Mouse (Mus musculus): ENCODE measurements at regions not wholly inside any gene's neighbourhood (a gene's known extent, or its start where the extent isn't known, plus 50 kb on each side); places are given as distances from the start of the nearest gene placed in this dataset.

GRCm38 (mm10) chr13:115727986-115728385 lies 581.5 kb downstream of the Isl1 start:
- Histone ChIP-seq H3K4me3 (ENCODE audit: insufficient read depth in 1 of 2, low read depth in 1 of 2, low read length in 2 of 2, poor library complexity in 1 of 2, severe bottlenecking in 1 of 2) (no peak overlapping the region), H3K4me1 (ENCODE audit: control insufficient read depth in 2 of 2, insufficient read depth in 2 of 2, low read length in 2 of 2, poor library complexity in 1 of 2) (no peaks in the 10 kb centered on the region), H3K9ac (ENCODE audit: insufficient read depth, low read depth, low read length, poor library complexity, severe bottlenecking) (no peak overlapping the region), H3K9me3 (ENCODE audit: control insufficient read depth, insufficient read depth, low read depth, low read length) (no peaks in the 10 kb centered on the region), H3K36me3 (ENCODE audit: control insufficient read depth, insufficient read depth, low read length, poor library complexity, severe bottlenecking) (no peaks in the 10 kb centered on the region), H3K27ac (ENCODE audit: insufficient read depth, low read depth, low read length, poor library complexity, severe bottlenecking) (no peak overlapping the region)
- no peak for TF ChIP-seq MAFK (IDR thresholded peaks at IDR 0.05; ENCODE audit: insufficient read depth, low read depth, low read length)
- no peak for TF ChIP-seq HCFC1 (IDR thresholded peaks at IDR 0.05; ENCODE audit: borderline replicate concordance, insufficient read depth, low read length)
- TF ChIP-seq ZC3H11A (IDR thresholded peaks at IDR 0.05; ENCODE audit: borderline replicate concordance, low read depth, low read length): no peak
- TF ChIP-seq ZNF384 (IDR thresholded peaks at IDR 0.05; ENCODE audit: low read depth, low read length): no peak
- no peak for TF ChIP-seq CHD2 (IDR thresholded peaks at IDR 0.05; ENCODE audit: low read depth, low read length)
- in situ Hi-C loops (cut with MboI; ENCODE audit: low sequenced_read_pairs in 2 of 2, unreplicated experiment in 2 of 2): no loop called here
- DNase-seq (ENCODE audit: low read depth, low spot score): no peak

DNA sequence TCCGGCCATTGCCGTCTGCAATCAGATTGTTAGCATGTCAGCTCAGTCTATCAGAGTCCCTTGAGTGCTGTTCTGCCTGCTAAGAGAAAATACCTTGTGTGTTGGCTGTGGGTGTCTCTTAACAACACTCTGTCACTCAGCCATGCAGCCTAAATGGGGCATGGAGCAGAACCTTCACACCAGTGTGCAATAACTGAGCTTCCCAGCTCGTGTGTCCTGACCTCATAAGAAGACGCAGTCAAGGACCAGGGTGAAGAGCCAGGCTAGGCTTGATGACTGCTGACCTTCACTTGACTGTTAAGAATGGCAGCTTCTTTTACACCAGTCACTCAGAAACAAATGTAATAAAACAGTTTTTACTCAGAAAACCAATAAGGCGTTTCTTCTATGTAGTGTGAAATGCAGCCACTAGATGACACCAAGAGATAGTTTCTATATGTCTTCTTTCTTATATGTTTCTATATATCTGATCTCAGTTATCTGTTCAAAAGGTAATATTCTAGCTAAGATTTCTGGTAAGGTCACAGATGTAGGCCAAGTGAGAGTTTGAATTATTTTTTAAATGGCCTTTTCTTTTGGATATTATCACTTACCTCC lies 584.0 kb downstream of the Isl1 start:
- DNase-seq (ENCODE audit: low read depth, low spot score): no peak
- in situ Hi-C loops (cut with MboI; ENCODE audit: low sequenced_read_pairs in 2 of 2, unreplicated experiment in 2 of 2): no loop called here

GRCm38 (mm10) chr13:115719276-115719675 lies 590.2 kb downstream of the Isl1 start:
- Histone ChIP-seq H3K27ac (ENCODE audit: insufficient read depth, low read depth, low read length, poor library complexity, severe bottlenecking) (no peak overlapping the region), H3K9me3 (ENCODE audit: control insufficient read depth, insufficient read depth, low read depth, low read length) (no peaks in the 10 kb centered on the region), H3K36me3 (ENCODE audit: control insufficient read depth, insufficient read depth, low read length, poor library complexity, severe bottlenecking) (no peaks in the 10 kb centered on the region), H3K4me1 (ENCODE audit: control insufficient read depth in 2 of 2, insufficient read depth in 2 of 2, low read length in 2 of 2, poor library complexity in 1 of 2) (no peaks in the 10 kb centered on the region), H3K4me3 (ENCODE audit: insufficient read depth in 1 of 2, low read depth in 1 of 2, low read length in 2 of 2, poor library complexity in 1 of 2, severe bottlenecking in 1 of 2) (no peak overlapping the region), H3K9ac (ENCODE audit: insufficient read depth, low read depth, low read length, poor library complexity, severe bottlenecking) (no peak overlapping the region)
- TF ChIP-seq ZC3H11A (IDR thresholded peaks at IDR 0.05; ENCODE audit: borderline replicate concordance, low read depth, low read length) (no peak), MAFK (IDR thresholded peaks at IDR 0.05; ENCODE audit: insufficient read depth, low read depth, low read length) (no peak), HCFC1 (IDR thresholded peaks at IDR 0.05; ENCODE audit: borderline replicate concordance, insufficient read depth, low read length) (no peak), ZNF384 (IDR thresholded peaks at IDR 0.05; ENCODE audit: low read depth, low read length) (no peak), CHD2 (IDR thresholded peaks at IDR 0.05; ENCODE audit: low read depth, low read length) (no peak)
- DNase-seq (ENCODE audit: low read depth, low spot score): no peak
- in situ Hi-C loops (cut with MboI; ENCODE audit: low sequenced_read_pairs in 2 of 2, unreplicated experiment in 2 of 2): no loop called here

More for the DNA sequence above, 584.0 kb downstream of the Isl1 start:
- Histone ChIP-seq H3K9ac (ENCODE audit: insufficient read depth, low read depth, low read length, poor library complexity, severe bottlenecking) (no peak overlapping the region), H3K36me3 (ENCODE audit: control insufficient read depth, insufficient read depth, low read length, poor library complexity, severe bottlenecking) (no peaks in the 10 kb centered on the region), H3K27ac (ENCODE audit: insufficient read depth, low read depth, low read length, poor library complexity, severe bottlenecking) (no peak overlapping the region), H3K4me1 (ENCODE audit: control insufficient read depth in 2 of 2, insufficient read depth in 2 of 2, low read length in 2 of 2, poor library complexity in 1 of 2) (no peaks in the 10 kb centered on the region), H3K4me3 (ENCODE audit: insufficient read depth in 1 of 2, low read depth in 1 of 2, low read length in 2 of 2, poor library complexity in 1 of 2, severe bottlenecking in 1 of 2) (no peak overlapping the region), H3K9me3 (ENCODE audit: control insufficient read depth, insufficient read depth, low read depth, low read length) (no peaks in the 10 kb centered on the region)
- TF ChIP-seq ZNF384 (IDR thresholded peaks at IDR 0.05; ENCODE audit: low read depth, low read length): no peak
- no peak for TF ChIP-seq CHD2 (IDR thresholded peaks at IDR 0.05; ENCODE audit: low read depth, low read length)
- no peak for TF ChIP-seq HCFC1 (IDR thresholded peaks at IDR 0.05; ENCODE audit: borderline replicate concordance, insufficient read depth, low read length)
- no peak for TF ChIP-seq MAFK (IDR thresholded peaks at IDR 0.05; ENCODE audit: insufficient read depth, low read depth, low read length)
- TF ChIP-seq ZC3H11A (IDR thresholded peaks at IDR 0.05; ENCODE audit: borderline replicate concordance, low read depth, low read length): no peak

DNA sequence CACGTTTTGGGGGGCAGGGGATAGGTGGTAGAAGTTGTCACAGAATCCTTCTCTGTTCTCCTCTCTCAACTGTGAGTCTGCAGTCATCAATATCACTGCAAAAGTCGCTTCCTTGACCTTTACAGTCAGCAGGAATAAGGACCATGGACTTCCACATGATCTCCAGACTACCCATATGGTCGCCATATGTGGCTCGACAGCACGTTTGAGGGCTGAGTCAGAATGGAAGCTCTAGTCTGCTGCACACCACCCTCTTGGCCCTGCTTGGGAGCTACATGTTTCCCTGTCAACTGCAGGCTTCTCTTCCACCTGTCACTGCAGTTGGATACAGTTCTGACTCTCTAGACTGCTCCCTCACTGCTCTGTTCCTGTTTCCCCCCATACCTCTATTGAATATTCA lies 590.6 kb downstream of the Isl1 start:
- in situ Hi-C loops (cut with MboI; ENCODE audit: low sequenced_read_pairs in 2 of 2, unreplicated experiment in 2 of 2): no loop called here
- Histone ChIP-seq H3K4me3 (ENCODE audit: insufficient read depth in 1 of 2, low read depth in 1 of 2, low read length in 2 of 2, poor library complexity in 1 of 2, severe bottlenecking in 1 of 2) (no peak overlapping the region), H3K4me1 (ENCODE audit: control insufficient read depth in 2 of 2, insufficient read depth in 2 of 2, low read length in 2 of 2, poor library complexity in 1 of 2) (no peaks in the 10 kb centered on the region), H3K27ac (ENCODE audit: insufficient read depth, low read depth, low read length, poor library complexity, severe bottlenecking) (0 out of 2 replicates have a peak overlapping the region, but pooled peaks have one; percentile 22), H3K9me3 (ENCODE audit: control insufficient read depth, insufficient read depth, low read depth, low read length) (no peaks in the 10 kb centered on the region), H3K36me3 (ENCODE audit: control insufficient read depth, insufficient read depth, low read length, poor library complexity, severe bottlenecking) (no peaks in the 10 kb centered on the region), H3K9ac (ENCODE audit: insufficient read depth, low read depth, low read length, poor library complexity, severe bottlenecking) (no peak overlapping the region)
- DNase-seq (ENCODE audit: low read depth, low spot score): no peak
- TF ChIP-seq ZNF384 (IDR thresholded peaks at IDR 0.05; ENCODE audit: low read depth, low read length) (no peak), MAFK (IDR thresholded peaks at IDR 0.05; ENCODE audit: insufficient read depth, low read depth, low read length) (no peak), ZC3H11A (IDR thresholded peaks at IDR 0.05; ENCODE audit: borderline replicate concordance, low read depth, low read length) (no peak), HCFC1 (IDR thresholded peaks at IDR 0.05; ENCODE audit: borderline replicate concordance, insufficient read depth, low read length) (no peak), CHD2 (IDR thresholded peaks at IDR 0.05; ENCODE audit: low read depth, low read length) (no peak)
